Mouse (Mus musculus): Measurements from ENCODE around the gene Zfp358. TPM values are rescaled to one million over a fixed set of nuclear protein-coding genes. Genes with fewer than 3 reads are reported as not detected.

Gene Zfp358
- total RNA-seq, 2 experiments from 2014 or later: 24.2 to 24.6 TPM

Other genes starting within 250 kb of the Zfp358 start
- 10 to 100 TPM; 51.6 to 55.8 TPM for gene Insr, start 213.5 kb upstream of the Zfp358 start, total RNA-seq (2021)
- gene A430078G23Rik, start 139.7 kb upstream of the Zfp358 start, total RNA-seq (2021): under 1 TPM in 1 of 2 experiments, not detected in 1; 0.24 TPM
- gene Arhgef18, start 100.1 kb upstream of the Zfp358 start, total RNA-seq (2021): 10 to 100 TPM in 1 of 2 experiments, 1 to 10 TPM in 1; 10.0 to 10.5 TPM
- gene Pex11g, start 25.5 kb upstream of the Zfp358 start, total RNA-seq (2021): 1 to 10 TPM; 2.5 to 3.1 TPM
- not detected for gene Tex45, start 22.3 kb upstream of the Zfp358 start, total RNA-seq (2021)
- gene Mcoln1, start 7.3 kb downstream of the Zfp358 start, total RNA-seq (2021): 10 to 100 TPM; 18.6 to 20.4 TPM
- 10 to 100 TPM in 1 of 2 experiments, 1 to 10 TPM in 1; 8.3 to 11.8 TPM for gene Pnpla6, start 22.2 kb downstream of the Zfp358 start, total RNA-seq (2021)
- not detected for gene C330021F23Rik, start 74.9 kb downstream of the Zfp358 start, total RNA-seq (2021)
- under 1 TPM; 0.61 to 0.67 TPM for gene Camsap3, start 94.2 kb downstream of the Zfp358 start, total RNA-seq (2021)
- 10 to 100 TPM in 1 of 2 experiments, 1 to 10 TPM in 1; 9.5 to 10.0 TPM for gene Xab2, start 128.2 kb downstream of the Zfp358 start, total RNA-seq (2021)
- 100 to 1,000 TPM in 1 of 2 experiments, 10 to 100 TPM in 1; 89.9 to 106 TPM for gene Pet100, start 128.4 kb downstream of the Zfp358 start, total RNA-seq (2021)
- under 1 TPM in 1 of 2 experiments, not detected in 1; 0.67 TPM for gene Pcp2, start 132.4 kb downstream of the Zfp358 start, total RNA-seq (2021)
- 1 to 10 TPM; 1.2 to 1.9 TPM for gene Stxbp2, start 137.8 kb downstream of the Zfp358 start, total RNA-seq (2021)
- 10 to 100 TPM in 1 of 2 experiments, under 1 TPM in 1; 0.97 to 24.5 TPM for gene Retn, start 162.6 kb downstream of the Zfp358 start, total RNA-seq (2021)
- not detected for gene Mcemp1, start 172.6 kb downstream of the Zfp358 start, total RNA-seq (2021)
- gene Fcor, start 179.2 kb downstream of the Zfp358 start, total RNA-seq (2021): 1 to 10 TPM in 1 of 2 experiments, not detected in 1; 7.8 TPM
- 10 to 100 TPM; 17.8 to 18.0 TPM for gene Trappc5, start 183.2 kb downstream of the Zfp358 start, total RNA-seq (2021)
- under 1 TPM; 0.23 to 0.27 TPM for gene Fcer2a, start 201.0 kb downstream of the Zfp358 start, total RNA-seq (2021)
- not detected for gene Clec4g, start 227.5 kb downstream of the Zfp358 start, total RNA-seq (2021)